13 mouse cellular contexts compared by ENCODE assay signal in genomic region chr2:57672007-57672643, GRCm38 (mm10).
DNase-seq lines count a peak whose midpoint lies in the region; ATAC-seq lines count a peak whose summit lies in the region.
"Had no signal": no experiment of that assay in that cellular context is flagged by ENCODE, and none has a peak within 500 bp of the region (broad histone marks: within the 10 kb centered on the region; RNA-seq: fewer than 3 reads in every experiment).

No protein-coding gene starts in this region.

- H3K4me3 ChIP-seq in hindbrain, embryonic 14.5 days (replicated peaks; ENCODE audit: low read length): no peak overlapping the region
- H3K4me3 ChIP-seq in hindbrain, embryonic 10.5 days: no peak overlapping the region
- H3K4me3 ChIP-seq in forebrain, embryonic 16.5 days (replicated peaks; ENCODE audit: low read length): no peak overlapping the region
- H3K4me3 ChIP-seq: embryonic facial prominence, embryonic 15.5 days; liver, embryonic 13.5 days had no signal

- no peaks in the 10 kb centered on the region for H3K9me3 ChIP-seq in hindbrain, embryonic 14.5 days (ENCODE audit: control insufficient read depth, low read length)
- H3K9me3 ChIP-seq in hindbrain, embryonic 10.5 days: no peaks in the 10 kb centered on the region
- no peaks in the 10 kb centered on the region for H3K9me3 ChIP-seq in forebrain, embryonic 16.5 days (ENCODE audit: control insufficient read depth, low read length)
- H3K9me3 ChIP-seq: embryonic facial prominence, embryonic 15.5 days; liver, embryonic 13.5 days had no signal

- no peak overlapping the region for H3K27ac ChIP-seq in hindbrain, embryonic 14.5 days
- H3K27ac ChIP-seq in hindbrain, embryonic 10.5 days: no peak overlapping the region
- no peak overlapping the region for H3K27ac ChIP-seq in forebrain, embryonic 16.5 days (ENCODE audit: low read length)
- H3K27ac ChIP-seq: embryonic facial prominence, embryonic 15.5 days; liver, embryonic 13.5 days had no signal

- no peak overlapping the region for H3K4me2 ChIP-seq in hindbrain, embryonic 14.5 days (replicated peaks)
- no peak overlapping the region for H3K4me2 ChIP-seq in forebrain, embryonic 16.5 days (ENCODE audit: low read length)
- H3K4me2 ChIP-seq: embryonic facial prominence, embryonic 15.5 days; liver, embryonic 13.5 days had no signal

- peaks cover 5% of the 10 kb centered on the region; the same call in 1 of the 2 replicates for H3K4me1 ChIP-seq in hindbrain, embryonic 14.5 days (replicated peaks; ENCODE audit: control insufficient read depth, insufficient read depth, low read length)
- no peaks in the 10 kb centered on the region for H3K4me1 ChIP-seq in hindbrain, embryonic 10.5 days (replicated peaks)
- H3K4me1 ChIP-seq in forebrain, embryonic 16.5 days (replicated peaks; ENCODE audit: control insufficient read depth, insufficient read depth, low read length): no peaks in the 10 kb centered on the region; the same call in 1 of the 2 replicates
- H3K4me1 ChIP-seq: embryonic facial prominence, embryonic 15.5 days; liver, embryonic 13.5 days had no signal

- peak; percentile 43; the same call in 1 of the 2 replicates for ATAC-seq in hindbrain, embryonic 14.5 days (ENCODE audit: low FRiP score)
- ATAC-seq in forebrain, embryonic 16.5 days: peak; percentile 70; the same call in 1 of the 2 replicates
- no peak for ATAC-seq in granulocyte monocyte progenitor cell, adult 5-6 weeks (replicated peaks; ENCODE audit: poor library complexity, severe bottlenecking)
- ATAC-seq: inflammation-experienced regulatory T-cells, adult 6 months; lung, postnatal 0 days had no signal

- no peaks in the 10 kb centered on the region for H3K27me3 ChIP-seq in hindbrain, embryonic 14.5 days (ENCODE audit: control insufficient read depth, insufficient read depth, low read length)
- no peaks in the 10 kb centered on the region for H3K27me3 ChIP-seq in hindbrain, embryonic 10.5 days (ENCODE audit: insufficient read depth, poor library complexity, severe bottlenecking)
- no peaks in the 10 kb centered on the region for H3K27me3 ChIP-seq in forebrain, embryonic 16.5 days (replicated peaks; ENCODE audit: control insufficient read depth, insufficient read depth, low read length)
- H3K27me3 ChIP-seq: embryonic facial prominence, embryonic 15.5 days; liver, embryonic 13.5 days had no signal

- no peak overlapping the region for H3K9ac ChIP-seq in hindbrain, embryonic 14.5 days
- no peak overlapping the region for H3K9ac ChIP-seq in forebrain, embryonic 16.5 days (replicated peaks; ENCODE audit: low read depth, low read length)
- H3K9ac ChIP-seq: embryonic facial prominence, embryonic 15.5 days; liver, embryonic 13.5 days had no signal

- 42% methylated on average over 3 of the region's 3 CpGs for WGBS in hindbrain, embryonic 14.5 days
- WGBS in hindbrain, embryonic 10.5 days: 72% methylated on average over 3 of the region's 3 CpGs
- WGBS in forebrain, embryonic 16.5 days: 34% methylated on average over 3 of the region's 3 CpGs

- peak; percentile 38 for DNase-seq in hindbrain, embryonic 14.5 days (ENCODE audit: low spot score)
- no peak for DNase-seq in hindbrain, embryonic 10.5 days (ENCODE audit: low spot score)
- DNase-seq in NIH3T3 (ENCODE audit: low read depth): peak; percentile 9
- peak; percentile 39 for DNase-seq in cerebellum, adult 8-10 months
- DNase-seq in adrenal gland, postnatal 36 days: no peak
- DNase-seq: adrenal gland, postnatal 14 days; kidney, postnatal 10 days; liver, embryonic 13.5 days had no signal

- no peaks in the 10 kb centered on the region for H3K36me3 ChIP-seq in hindbrain, embryonic 14.5 days (replicated peaks; ENCODE audit: control insufficient read depth, insufficient read depth)
- H3K36me3 ChIP-seq in hindbrain, embryonic 10.5 days: no peaks in the 10 kb centered on the region
- H3K36me3 ChIP-seq in forebrain, embryonic 16.5 days (ENCODE audit: control insufficient read depth, insufficient read depth): no peaks in the 10 kb centered on the region
- H3K36me3 ChIP-seq: embryonic facial prominence, embryonic 15.5 days; liver, embryonic 13.5 days had no signal

Comparison
In these comparisons a context has a peak if more than half of its experiments do, and no peak if none do; other contexts are left out.
1. DNase-seq: peak in hindbrain, embryonic 14.5 days (single experiment), NIH3T3 (single experiment) and cerebellum, adult 8-10 months (single experiment); none in hindbrain, embryonic 10.5 days (single experiment) and adrenal gland, postnatal 36 days (0 of 2).